In the genomic region with DNA sequence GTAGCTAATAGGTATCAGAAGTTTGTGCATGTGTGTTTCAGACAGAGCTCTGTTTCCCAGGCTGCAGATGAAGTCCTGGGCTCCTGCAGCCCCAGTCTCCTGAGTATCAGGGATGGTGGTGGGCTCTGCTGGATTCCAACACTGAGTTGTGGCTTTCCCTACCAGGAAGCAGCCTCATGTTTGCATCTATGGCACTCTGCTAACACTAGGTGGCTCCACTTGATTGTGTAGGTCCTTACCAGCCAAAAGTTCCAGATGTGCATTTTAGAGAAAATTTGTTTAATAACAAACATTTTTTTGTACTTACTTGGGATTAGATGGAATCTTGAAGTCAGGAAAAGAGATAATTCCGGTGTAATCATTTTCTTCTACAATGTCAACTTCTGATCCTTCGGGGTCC, we compare ENCODE assay signal across 10 mouse cellular contexts. TPM values are rescaled to one million over a fixed set of nuclear protein-coding genes. Genes with fewer than 3 reads are reported as not detected.
DNase-seq lines count a peak whose midpoint lies in the region; ATAC-seq and TF ChIP-seq lines count a peak whose summit lies in the region.
"Had no signal": no experiment of that assay in that cellular context is flagged by ENCODE, and none has a peak within 500 bp of the region (broad histone marks: within the 10 kb centered on the region; RNA-seq: fewer than 3 reads in every experiment).

No protein-coding gene starts in this region.

- peak; percentile 16 for DNase-seq in adrenal gland, adult 2 months
- DNase-seq in adrenal gland, adult 8-10 months, result no peak
- DNase-seq in left cerebral cortex, adult 2 months (ENCODE audit: extremely low spot score in 1 of 2, low spot score in 2 of 2), result peak in 1 of 2 experiments; percentile 17
- no peak for DNase-seq in left cerebral cortex, adult 8-10 months (ENCODE audit: low spot score in 2 of 2)
- peak; percentile 32 for DNase-seq in brain, embryonic 14.5 days (ENCODE audit: low read depth)
- peak; percentile 82 for DNase-seq in kidney, postnatal 0 days (ENCODE audit: low spot score)
- peak; percentile 69 for DNase-seq in splenic B cell, adult 2 months (ENCODE audit: low read depth, low spot score)
- no peak for DNase-seq in testis, postnatal 10 days (ENCODE audit: low spot score)

- no peak overlapping the region for H3K4me2 ChIP-seq in kidney, postnatal 0 days (ENCODE audit: low read length)

- no peaks in the 10 kb centered on the region for H3K4me1 ChIP-seq in kidney, postnatal 0 days (replicated peaks; ENCODE audit: insufficient read depth, low read length)

- H3K4me3 ChIP-seq in left cerebral cortex, adult 2 months, result no peak overlapping the region
- H3K4me3 ChIP-seq in kidney, postnatal 0 days (replicated peaks; ENCODE audit: low read depth, low read length), result no peak overlapping the region

- no peak overlapping the region for H3K27ac ChIP-seq in left cerebral cortex, adult 2 months
- no peak overlapping the region for H3K27ac ChIP-seq in kidney, postnatal 0 days

- no peaks in the 10 kb centered on the region for H3K27me3 ChIP-seq in kidney, postnatal 0 days (ENCODE audit: insufficient read depth, low read length)
- no peaks in the 10 kb centered on the region; the same call in 1 of the 2 replicates for H3K27me3 ChIP-seq in splenic B cell, adult 2 months (ENCODE audit: control insufficient read depth, insufficient read depth, low read length, poor library complexity, severe bottlenecking)

- no peak for ATAC-seq in kidney, postnatal 0 days (replicated peaks; ENCODE audit: low FRiP score, low read depth)

- TF ChIP-seq CTCF in left cerebral cortex, adult 2 months (IDR thresholded peaks at IDR 0.05), result peak; percentile 72
- TF ChIP-seq CTCF in brain, embryonic 14.5 days (IDR thresholded peaks at IDR 0.05; ENCODE audit: borderline replicate concordance, extremely low read depth, insufficient read depth, insufficient read length), result peak; percentile 57; the same call in 1 of the 2 replicates
- TF ChIP-seq CTCF in kidney, postnatal 0 days (IDR thresholded peaks at IDR 0.05; ENCODE audit: low read depth), result peak; percentile 83

- H3K9ac ChIP-seq in kidney, postnatal 0 days (ENCODE audit: low read depth, low read length), result no peak overlapping the region

- no peak for TF ChIP-seq POLR2A in brain, embryonic 14.5 days (IDR thresholded peaks at IDR 0.05; ENCODE audit: borderline replicate concordance, extremely low read depth, insufficient read depth, insufficient read length, poor library complexity, severe bottlenecking)

- no peaks in the 10 kb centered on the region for H3K36me3 ChIP-seq in kidney, postnatal 0 days (ENCODE audit: insufficient read depth, low read length)
- H3K36me3 ChIP-seq in splenic B cell, adult 2 months (ENCODE audit: control insufficient read depth, insufficient read depth, low read length, poor library complexity, severe bottlenecking), result no peaks in the 10 kb centered on the region

- intact Hi-C loops in left cerebral cortex, adult 2 months (cut with DNase I), result loop anchor here (1.0 kb wide), 1 partner anchor 64 kb away; the partner anchor contains the start of gene Cntrl

- H3K9me3 ChIP-seq in kidney, postnatal 0 days (replicated peaks; ENCODE audit: low read length), result no peaks in the 10 kb centered on the region

- WGBS in kidney, postnatal 0 days, result 75% methylated on average over 2 of the region's 2 CpGs

RNA-seq across cellular contexts. Expression of gene Hc, which starts 16.3 kb away (rescaled TPM):
- total RNA-seq in adrenal gland, adult 2 months (2021), result 1 to 10 TPM in 1 of 2 experiments, not detected in 1; 1.0 TPM
- polyA plus RNA-seq in adrenal gland, adult 2 months (2012; rRNA removed), result 0.03 TPM in 1 of 2 replicates, not detected in the other
- total RNA-seq in adrenal gland, adult 8-10 months (2022), result under 1 TPM in 3 of 4 experiments, not detected in 1; 0.32 to 0.38 (median 0.35) TPM
- under 1 TPM; 0.37 to 0.45 TPM for total RNA-seq in left cerebral cortex, adult 2 months (2021)
- under 1 TPM; 0.09 to 0.44 (median 0.27) TPM for total RNA-seq in left cerebral cortex, adult 8-10 months (2022)
- polyA plus RNA-seq in brain, embryonic 14.5 days (2012; rRNA removed), result 0.38 and 0.40 TPM in 2 replicates
- 0.16 and 0.19 TPM in 2 replicates for polyA plus RNA-seq in kidney, postnatal 0 days (2015; fragmentation: Nextera tagmentation; extraction: Ambion mirVana)
- polyA plus RNA-seq: heart, embryonic 14.5 days had no signal

RNA-seq across cellular contexts. Expression of gene AI182371, which starts 56.4 kb away (rescaled TPM):
- total RNA-seq in adrenal gland, adult 2 months (2021), result 1 to 10 TPM in 1 of 2 experiments, under 1 TPM in 1; 0.62 to 1.4 TPM
- polyA plus RNA-seq in adrenal gland, adult 2 months (2012; rRNA removed), result 0.11 TPM in 1 of 2 replicates, not detected in the other
- 1 to 10 TPM in 1 of 4 experiments, under 1 TPM in 3; 0.21 to 1.5 (median 0.71) TPM for total RNA-seq in adrenal gland, adult 8-10 months (2022)
- total RNA-seq in left cerebral cortex, adult 2 months (2021), result under 1 TPM in 1 of 2 experiments, not detected in 1; 0.21 TPM
- total RNA-seq in left cerebral cortex, adult 8-10 months (2022), result under 1 TPM in 3 of 4 experiments, not detected in 1; 0.42 to 0.60 (median 0.59) TPM
- 0.71 TPM in 2 replicates for polyA plus RNA-seq in brain, embryonic 14.5 days (2012; rRNA removed)
- polyA plus RNA-seq in kidney, postnatal 0 days (2015; fragmentation: Nextera tagmentation; extraction: Ambion mirVana), result 0.15 and 0.30 TPM in 2 replicates
- polyA plus RNA-seq: C2C12 had no signal

Comparison
In these comparisons a context has a peak if more than half of its experiments do, and no peak if none do; other contexts are left out.
1. DNase-seq: peak in adrenal gland, adult 2 months (single experiment), brain, embryonic 14.5 days (single experiment), kidney, postnatal 0 days (single experiment) and splenic B cell, adult 2 months (single experiment); none in adrenal gland, adult 8-10 months (single experiment), left cerebral cortex, adult 8-10 months (0 of 2) and testis, postnatal 10 days (single experiment).
2. Peak in every context shown above with its lines, with median percentiles within 50 percentile points of each other: CTCF ChIP-seq.